Comparison of ENCODE assay signal across 9 mouse cellular contexts in the genomic region with DNA sequence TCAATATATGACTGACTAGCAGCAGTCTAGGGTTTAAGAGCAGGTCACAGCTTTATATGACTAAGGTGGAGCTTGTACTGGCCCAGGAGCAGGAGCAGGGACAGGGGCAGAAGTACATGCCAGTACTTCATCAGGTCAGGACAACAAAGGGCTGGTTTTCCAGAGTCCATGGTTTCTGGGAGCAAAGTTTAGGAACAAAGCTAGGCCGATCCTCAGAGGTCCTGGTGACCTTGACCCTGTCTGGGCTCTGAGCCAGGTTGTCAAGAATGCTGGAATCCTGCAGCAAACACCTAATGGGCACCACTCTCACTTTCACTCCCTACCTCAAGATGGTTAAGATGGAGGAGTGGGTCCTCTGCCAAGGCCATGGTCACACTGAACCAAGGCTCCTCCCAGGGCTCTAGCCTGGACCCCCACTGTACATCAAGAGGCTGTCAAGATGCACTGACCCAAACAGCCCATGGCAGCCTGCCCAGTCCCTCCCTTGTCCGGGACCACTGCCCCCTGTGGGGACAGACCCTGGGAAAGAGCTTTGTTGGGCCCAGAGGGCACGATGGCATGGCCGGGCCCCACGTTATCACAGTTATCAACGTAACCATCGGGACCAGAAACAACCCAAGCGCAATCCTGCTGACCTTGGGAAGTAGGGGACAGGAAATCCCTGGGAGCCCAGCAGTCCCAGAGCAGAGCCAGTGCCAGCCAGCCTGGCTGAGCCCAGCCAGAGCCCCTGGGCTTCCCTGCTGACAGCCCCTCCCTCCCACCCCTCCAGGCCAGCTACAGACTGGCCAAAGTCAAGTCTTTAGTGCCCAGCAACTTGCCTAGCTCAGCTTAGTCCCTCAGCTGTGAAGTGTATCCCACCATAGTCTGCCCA.
DNase-seq lines count a peak whose midpoint lies in the region; ATAC-seq and TF ChIP-seq lines count a peak whose summit lies in the region.
"Had no signal": no experiment of that assay in that cellular context is flagged by ENCODE, and none has a peak within 500 bp of the region (broad histone marks: within the 10 kb centered on the region; RNA-seq: fewer than 3 reads in every experiment).

No protein-coding gene starts in this region.

- no peak for TF ChIP-seq EP300 in lung, postnatal 0 days (IDR thresholded peaks at IDR 0.05)

- no peak for DNase-seq in heart, postnatal 25 days (ENCODE audit: low spot score)
- DNase-seq in lung, postnatal 0 days (ENCODE audit: low spot score) = peak; percentile 16
- DNase-seq in lung, postnatal 10 days = no peak
- peak; percentile 37 for DNase-seq in liver
- DNase-seq in layer of hippocampus, adult 11-12 months (ENCODE audit: low spot score) = no peak
- no peak for DNase-seq in right cerebral cortex, postnatal 36 days (ENCODE audit: low spot score in 2 of 2)
- DNase-seq in midbrain, embryonic 11.5 days (ENCODE audit: low spot score, missing footprints) = no peak
- DNase-seq: cerebellum, adult 8-10 months had no signal

- H3K4me2 ChIP-seq in heart, embryonic 12.5 days = peak overlapping the region; percentile 42
- no peak overlapping the region for H3K4me2 ChIP-seq in lung, postnatal 0 days (replicated peaks; ENCODE audit: low read depth, low read length)
- no peak overlapping the region for H3K4me2 ChIP-seq in midbrain, embryonic 11.5 days

- peaks cover 67% of the 10 kb centered on the region for H3K4me1 ChIP-seq in heart, embryonic 12.5 days (replicated peaks)
- peaks cover 11% of the 10 kb centered on the region; the same call in 1 of the 2 replicates for H3K4me1 ChIP-seq in lung, postnatal 0 days (ENCODE audit: insufficient read depth, low read depth, low read length)
- no peaks in the 10 kb centered on the region for H3K4me1 ChIP-seq in midbrain, embryonic 11.5 days (ENCODE audit: control insufficient read depth, insufficient read depth, low read length)

- no peak for TF ChIP-seq CTCF in lung, postnatal 0 days (IDR thresholded peaks at IDR 0.05)

- no peaks in the 10 kb centered on the region for H3K9me3 ChIP-seq in heart, embryonic 12.5 days (replicated peaks)
- no peaks in the 10 kb centered on the region for H3K9me3 ChIP-seq in lung, postnatal 0 days (ENCODE audit: low read length)
- H3K9me3 ChIP-seq in midbrain, embryonic 11.5 days (ENCODE audit: control insufficient read depth, low read length) = no peaks in the 10 kb centered on the region

- H3K36me3 ChIP-seq in heart, embryonic 12.5 days = no peaks in the 10 kb centered on the region
- no peaks in the 10 kb centered on the region for H3K36me3 ChIP-seq in lung, postnatal 0 days (ENCODE audit: insufficient read depth, low read length)
- H3K36me3 ChIP-seq in midbrain, embryonic 11.5 days (ENCODE audit: control insufficient read depth, insufficient read depth, low read length) = no peaks in the 10 kb centered on the region

- peak overlapping the region; percentile 93 for H3K27ac ChIP-seq in heart, embryonic 12.5 days (ENCODE audit: poor library complexity, severe bottlenecking)
- H3K27ac ChIP-seq in lung, postnatal 0 days (ENCODE audit: low read length) = no peak overlapping the region
- H3K27ac ChIP-seq in midbrain, embryonic 11.5 days (ENCODE audit: low read depth, low read length) = no peak overlapping the region

- 37% methylated on average over 8 of the region's 8 CpGs for WGBS in heart, embryonic 12.5 days
- 64% methylated on average over 8 of the region's 8 CpGs for WGBS in lung, postnatal 0 days
- 83% methylated on average over 8 of the region's 8 CpGs for WGBS in midbrain, embryonic 11.5 days

- intact Hi-C loops in heart, postnatal 25 days (cut with DNase I) = loop anchor here (5.0 kb wide), 1 partner anchor 97 kb away; a partner anchor contains a TSS

- no peak overlapping the region for H3K9ac ChIP-seq in heart, embryonic 12.5 days
- H3K9ac ChIP-seq in lung, postnatal 0 days (replicated peaks; ENCODE audit: low read depth) = no peak overlapping the region
- H3K9ac ChIP-seq in midbrain, embryonic 11.5 days (ENCODE audit: low read length) = no peak overlapping the region

- no peaks in the 10 kb centered on the region for H3K27me3 ChIP-seq in heart, embryonic 12.5 days (replicated peaks)
- no peaks in the 10 kb centered on the region for H3K27me3 ChIP-seq in lung, postnatal 0 days (replicated peaks; ENCODE audit: insufficient read depth, low read length)
- no peaks in the 10 kb centered on the region for H3K27me3 ChIP-seq in midbrain, embryonic 11.5 days (ENCODE audit: control insufficient read depth, insufficient read depth, low read length)

- H3K4me3 ChIP-seq in heart, embryonic 12.5 days = no peak overlapping the region
- no peak overlapping the region for H3K4me3 ChIP-seq in lung, postnatal 0 days (ENCODE audit: low read depth, low read length)
- H3K4me3 ChIP-seq in midbrain, embryonic 11.5 days (ENCODE audit: low read depth, low read length) = no peak overlapping the region

- ATAC-seq in heart, embryonic 12.5 days (ENCODE audit: insufficient number of reproducible peaks, low FRiP score) = peak; percentile 58; the same call in 1 of the 2 replicates
- no peak for ATAC-seq in lung, postnatal 0 days
- ATAC-seq in midbrain, embryonic 11.5 days (ENCODE audit: low FRiP score) = no peak

Comparison
In these comparisons a context has a peak if more than half of its experiments do, and no peak if none do; other contexts are left out.
1. DNase-seq: peak in lung, postnatal 0 days (single experiment) and liver (single experiment); none in heart, postnatal 25 days (single experiment), lung, postnatal 10 days (single experiment), layer of hippocampus, adult 11-12 months (single experiment), right cerebral cortex, postnatal 36 days (0 of 2) and midbrain, embryonic 11.5 days (single experiment).